Mouse (Mus musculus) left cerebral cortex, postnatal 4 days (tissue): ENCODE results near the gene Zc3h12d. TPM values are rescaled to one million over a fixed set of nuclear protein-coding genes. Genes with fewer than 3 reads are reported as not detected.
A peak's percentile ranks its signal among the peaks of the same experiment; 100 is the strongest.

Source experiments
- DNase-seq: peaks from one replicate; pipeline ENCODE4 v3.0.0-alpha.2; 2022
- intact Hi-C: fragments of 180-260 bp; cut with DNase I; formaldehyde crosslinking; loops from one replicate; pipeline ENCODE4 v1.15.1; 2025
- total RNA-seq, 2 experiments: library from RNA; stranded (reverse); gene quantifications; 2 replicates each; pipeline ENCODE4 v1.2.3; 2021

The Zc3h12d gene
- total RNA-seq, 2 experiments from 2014 or later, result 0.18 to 0.22 TPM

DNA sequence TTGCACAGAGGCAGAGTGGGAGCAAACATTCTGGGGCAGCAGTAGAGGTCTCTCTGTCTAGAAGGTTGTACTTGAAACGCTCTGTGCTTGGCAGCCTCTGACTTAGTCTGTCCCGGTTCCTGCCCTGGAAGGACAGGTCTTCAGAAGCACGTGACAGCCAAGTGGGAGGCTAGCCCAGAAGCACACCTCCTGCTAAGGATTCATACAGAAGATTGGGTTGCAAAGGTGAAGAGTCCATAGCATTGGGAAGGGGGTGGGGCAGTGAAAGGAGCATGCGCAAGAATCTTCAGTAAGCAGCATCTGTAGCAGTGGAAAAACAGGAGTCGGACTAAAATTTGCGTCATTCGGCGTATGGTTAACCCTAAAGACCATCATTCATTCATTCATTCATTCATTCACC, 5.8 kb downstream of the Zc3h12d start:
- intact Hi-C loops, result no loop called here
- DNase-seq, result no peak

- intact Hi-C loops, result no loop called here
- no peak for DNase-seq
Measured at GRCm38 (mm10) chr10:7838874-7839421, 6.7 kb downstream of the Zc3h12d start.

DNA sequence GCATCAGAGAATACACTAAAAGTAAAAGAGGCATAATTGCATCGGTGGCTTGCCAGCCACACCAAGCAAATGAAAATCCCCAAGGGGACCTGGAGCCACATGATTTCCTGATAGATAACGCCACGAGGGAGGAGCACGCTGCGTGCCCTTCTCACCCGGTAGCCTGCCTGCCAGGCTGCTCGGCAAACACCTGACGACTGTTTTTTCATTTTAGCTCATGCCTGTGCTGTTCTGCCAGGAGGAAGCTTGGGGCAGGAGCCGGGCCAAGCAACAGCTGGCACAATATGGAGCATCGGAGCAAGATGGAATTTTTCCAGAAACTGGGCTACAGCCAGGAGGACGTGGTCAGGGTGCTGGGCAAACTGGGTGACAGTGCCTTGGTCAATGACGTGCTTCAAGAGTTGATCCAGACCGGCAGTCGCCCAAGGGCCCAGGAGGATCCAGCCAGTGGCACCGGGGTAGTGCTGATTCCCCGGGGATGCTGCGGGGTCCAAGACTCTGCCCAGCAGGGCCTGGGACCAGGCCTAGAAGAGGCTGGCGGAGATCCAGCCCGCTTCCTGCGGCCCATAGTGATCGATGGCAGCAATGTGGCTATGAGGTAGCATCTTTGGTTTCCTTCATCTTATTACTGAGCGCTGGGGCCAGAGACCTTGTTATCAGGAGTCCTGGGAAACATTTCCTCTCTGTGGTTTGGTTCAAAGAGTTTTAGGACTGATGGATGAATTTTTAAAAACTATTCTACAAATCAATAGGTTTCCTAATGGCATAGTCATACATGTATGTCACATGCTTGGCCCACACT, 7.5 kb downstream of the Zc3h12d start:
- peak; percentile 62 for DNase-seq
- intact Hi-C loops, result no loop called here

- intact Hi-C loops, result no loop called here
- no peak for DNase-seq
Measured at GRCm38 (mm10) chr10:7840353-7840733, 8.1 kb downstream of the Zc3h12d start.

DNA sequence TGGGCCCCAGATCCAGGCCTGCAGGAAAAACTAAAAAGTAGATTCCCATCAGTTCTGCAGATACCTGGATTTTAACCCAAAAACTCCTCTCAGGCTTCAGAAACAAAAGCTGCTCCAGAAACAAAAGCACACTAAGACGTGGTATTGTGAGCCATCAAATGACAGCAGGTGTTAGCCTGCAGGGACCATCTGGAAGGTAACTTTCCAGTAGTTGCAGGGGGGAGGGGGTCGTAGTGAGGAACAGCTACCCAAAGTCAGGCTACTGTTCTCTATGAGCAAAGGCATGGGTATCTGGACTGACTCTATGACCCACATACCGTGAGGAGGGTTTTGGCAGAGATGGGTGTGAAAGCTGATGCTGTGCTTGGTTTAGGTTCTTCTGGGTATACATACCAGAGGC, 8.5 kb downstream of the Zc3h12d start:
- intact Hi-C loops, result no loop called here
- no peak for DNase-seq

- intact Hi-C loops, result no loop called here
- DNase-seq, result peak; percentile 29
Measured at GRCm38 (mm10) chr10:7841571-7842080, 9.4 kb downstream of the Zc3h12d start.

DNA sequence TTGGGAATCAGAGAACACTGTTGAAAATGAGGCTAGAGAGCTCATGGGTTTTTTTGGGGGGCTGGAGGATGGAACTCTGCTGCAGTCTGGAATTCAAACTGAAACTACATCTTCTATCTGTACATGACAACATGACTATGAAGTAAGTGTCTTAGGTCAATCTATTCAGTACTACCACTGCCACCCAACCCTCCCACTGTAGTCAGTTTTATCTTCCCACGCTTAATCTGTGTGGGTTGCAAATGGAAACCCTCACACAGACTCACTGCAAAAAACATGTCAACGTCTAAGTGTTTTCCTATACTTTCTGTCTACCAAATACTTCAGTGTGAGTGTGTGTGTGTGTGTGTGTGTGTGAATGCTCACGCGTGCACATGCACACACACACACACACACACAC, 10.9 kb downstream of the Zc3h12d start:
- no peak for DNase-seq
- intact Hi-C loops, result no loop called here

GRCm38 (mm10) chr10:7844161-7844560, 11.9 kb downstream of the Zc3h12d start:
- intact Hi-C loops, result no loop called here
- DNase-seq, result no peak

DNA sequence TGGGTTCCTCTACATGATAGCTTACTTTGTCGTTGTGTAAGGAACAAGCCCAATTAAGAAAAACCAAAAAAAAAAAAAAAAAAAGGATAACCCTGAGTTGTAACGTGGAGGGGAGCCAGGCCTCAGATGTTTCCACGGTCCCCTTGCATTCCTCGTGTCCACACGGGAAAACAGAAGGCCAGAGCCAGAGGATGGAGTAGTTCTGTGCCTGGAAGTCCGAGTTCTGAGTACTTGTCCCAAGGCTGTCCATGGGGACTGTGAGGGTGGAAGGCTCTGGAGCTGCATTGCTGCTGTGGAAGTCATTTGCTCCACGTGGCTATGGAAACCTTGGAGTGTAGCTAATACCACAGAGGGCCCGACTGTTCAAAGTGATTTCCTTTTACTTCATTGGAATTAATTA, 12.9 kb downstream of the Zc3h12d start:
- intact Hi-C loops, result no loop called here
- DNase-seq, result no peak

GRCm38 (mm10) chr10:7845991-7846390, 13.7 kb downstream of the Zc3h12d start:
- DNase-seq, result no peak
- intact Hi-C loops, result no loop called here

- DNase-seq, result no peak
- intact Hi-C loops, result no loop called here
Measured at GRCm38 (mm10) chr10:7847166-7847605, 14.9 kb downstream of the Zc3h12d start.

GRCm38 (mm10) chr10:7851891-7852290, 19.6 kb downstream of the Zc3h12d start:
- no peak for DNase-seq
- intact Hi-C loops, result no loop called here

DNA sequence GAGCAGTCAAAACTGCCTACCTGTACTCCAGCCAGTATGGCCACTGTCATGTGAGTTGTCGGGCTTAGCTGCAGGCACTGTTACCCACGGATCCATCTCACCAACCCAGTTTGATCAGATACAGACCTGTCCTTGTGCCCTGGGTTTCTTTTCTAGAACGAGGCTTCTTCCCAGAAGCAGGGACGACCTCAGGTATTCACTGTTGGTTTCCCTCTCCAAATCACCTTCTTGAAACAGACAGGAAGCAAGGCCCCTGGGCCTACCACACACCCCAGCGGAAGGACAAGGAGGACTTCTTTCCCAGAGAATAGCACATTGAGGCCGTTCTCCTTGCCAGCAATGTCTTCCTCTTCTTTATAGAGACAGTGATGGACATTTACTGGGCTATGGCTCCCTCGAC, 28.2 kb downstream of the Zc3h12d start:
- no peak for DNase-seq
- intact Hi-C loops, result no loop called here

DNA sequence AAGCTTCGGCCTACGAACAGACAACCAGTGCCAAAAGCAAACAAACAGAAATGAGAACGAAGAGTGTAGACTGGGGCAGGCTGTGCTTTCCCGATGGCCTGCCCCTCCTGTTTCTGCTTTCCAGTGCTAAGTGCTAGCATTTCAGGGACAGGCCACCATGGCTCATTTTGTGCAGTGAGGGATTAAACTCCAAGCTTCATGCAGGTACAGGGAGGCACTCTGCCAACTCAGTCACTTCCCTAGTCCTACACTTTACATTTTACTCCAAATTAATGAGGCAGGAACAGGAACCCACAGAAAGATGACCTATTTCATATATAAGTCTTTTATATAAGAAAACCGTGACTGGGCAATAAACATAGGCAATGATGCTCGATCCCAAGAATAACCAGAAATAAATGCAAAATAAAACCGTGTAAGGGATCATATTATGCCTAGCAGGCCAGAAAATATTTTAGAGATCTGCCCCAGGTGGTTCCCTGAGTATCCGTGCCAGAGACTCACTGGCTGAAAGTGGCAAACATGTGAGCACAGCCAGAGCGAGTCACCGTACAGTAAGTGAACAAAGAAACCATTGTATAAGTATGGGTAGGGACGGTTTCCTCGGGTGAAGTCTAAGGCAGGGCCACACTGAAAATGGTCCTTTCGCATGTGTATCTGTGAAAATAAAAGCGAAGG, 29.1 kb downstream of the Zc3h12d start:
- intact Hi-C loops, result no loop called here

DNA sequence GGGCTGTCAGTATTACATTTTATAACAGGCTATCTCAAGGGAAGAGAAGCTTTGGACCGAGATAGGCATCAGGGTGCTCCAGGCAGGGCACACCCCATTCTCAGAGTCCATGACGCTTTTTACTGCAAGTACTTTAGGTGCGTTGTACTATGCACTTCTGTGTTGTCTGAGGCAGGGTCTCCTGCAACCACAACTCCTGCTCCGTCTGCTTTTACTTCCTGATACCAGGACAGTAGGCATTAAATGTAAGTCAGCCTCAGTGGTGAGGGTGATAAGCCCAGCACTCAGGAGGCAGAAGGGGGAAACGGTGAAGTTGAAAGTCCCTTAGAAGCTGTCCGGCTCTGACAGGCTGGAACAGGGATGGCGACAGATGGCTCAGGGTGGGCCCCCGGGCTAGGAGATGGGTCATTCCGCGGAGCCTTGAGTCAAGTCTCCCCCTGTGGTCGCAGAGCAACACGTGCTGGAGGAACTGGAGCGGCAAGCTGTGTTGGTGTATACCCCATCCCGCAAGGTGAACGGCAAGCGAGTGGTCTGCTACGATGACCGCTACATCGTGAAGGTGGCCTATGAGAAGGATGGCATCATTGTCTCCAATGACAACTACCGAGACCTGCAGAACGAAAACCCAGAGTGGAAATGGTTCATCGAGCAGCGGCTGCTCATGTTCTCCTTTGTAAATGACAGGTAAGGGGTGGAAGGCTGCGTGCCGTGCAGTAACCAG, 29.8 kb downstream of the Zc3h12d start:
- no peak for DNase-seq
- intact Hi-C loops, result no loop called here

More for the DNA sequence above, 29.1 kb downstream of the Zc3h12d start:
- no peak for DNase-seq

GRCm38 (mm10) chr10:7863411-7863810, 31.1 kb downstream of the Zc3h12d start:
- intact Hi-C loops, result no loop called here
- DNase-seq, result no peak

GRCm38 (mm10) chr10:7864184-7864583, 31.9 kb downstream of the Zc3h12d start:
- DNase-seq, result no peak
- intact Hi-C loops, result no loop called here

GRCm38 (mm10) chr10:7864806-7865205, 32.5 kb downstream of the Zc3h12d start:
- intact Hi-C loops, result no loop called here
- no peak for DNase-seq

- peak; percentile 42 for DNase-seq
- intact Hi-C loops, result no loop called here
Measured at GRCm38 (mm10) chr10:7866762-7867665, 34.7 kb downstream of the Zc3h12d start.

GRCm38 (mm10) chr10:7867666-7868030, 35.4 kb downstream of the Zc3h12d start:
- intact Hi-C loops, result no loop called here
- DNase-seq, result no peak
